Mouse (Mus musculus): ENCODE results near the gene Akap9.

GRCm38 (mm10) chr5:4006606-4007005, 78.8 kb downstream of the Akap9 start:
- TF ChIP-seq EP300 (IDR thresholded peaks at IDR 0.05; ENCODE audit: low read depth), result no peak
- no peak for TF ChIP-seq CTCF (IDR thresholded peaks at IDR 0.05; ENCODE audit: low read depth)

Measured in liver, postnatal 0 days (tissue).